Mouse (Mus musculus): ENCODE results near the gene Gm28729. TPM values are rescaled to one million over a fixed set of nuclear protein-coding genes. Genes with fewer than 3 reads are reported as not detected.
"Not testable (repeated sequence)": the region's sequence is repeated elsewhere in the genome, so short reads cannot be mapped to it uniquely, and the experiment has no call there.

Gm28729 gene
- polyA plus RNA-seq, 2 experiments: 0.02 TPM; not detected in 1

DNA sequence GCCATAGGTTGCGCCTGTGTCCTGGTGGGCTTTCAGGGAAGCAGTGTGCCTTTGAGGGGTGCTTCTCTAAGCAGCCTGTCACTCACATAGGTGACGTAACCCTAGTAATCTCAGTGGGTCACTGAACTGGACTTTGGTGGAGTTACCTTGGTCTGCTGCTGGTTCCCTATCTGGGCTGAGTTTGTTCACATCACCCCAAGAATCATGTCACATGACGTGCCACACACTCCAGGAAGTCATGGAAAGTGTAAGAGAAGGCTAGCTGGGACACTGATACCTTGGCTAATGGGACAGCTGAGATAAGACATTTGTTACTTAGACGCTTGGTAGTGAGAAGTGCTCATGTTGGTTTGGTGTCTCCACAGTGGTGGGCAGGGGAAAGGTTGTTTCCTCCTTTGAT lies 947 bp upstream of the Gm28729 start:
- DNase-seq (ENCODE audit: low read depth in 3 of 3, low spot score in 3 of 3): no peak
- Histone ChIP-seq H3K9ac (replicated peaks) (no peak overlapping the region), H3K4me3 (ENCODE audit: insufficient read depth in 1 of 2, low read depth in 2 of 2, low read length in 2 of 2) (no peak overlapping the region), H3K4me2 (ENCODE audit: low read depth) (no peak overlapping the region), H3K9me3 (ENCODE audit: control insufficient read depth, low read length) (no peaks in the 10 kb centered on the region), H3K27ac (no peak overlapping the region), H3K4me1 (replicated peaks; ENCODE audit: control insufficient read depth in 2 of 2, insufficient read depth in 2 of 2, low read length in 1 of 2) (0 out of 4 replicates have a peak, but pooled peaks cover 0 to 6% of the 10 kb centered on the region in 2 experiments), H3K27me3 (ENCODE audit: control insufficient read depth, insufficient read depth, low read length) (no peaks in the 10 kb centered on the region), H3K36me3 (replicated peaks; ENCODE audit: control insufficient read depth, insufficient read depth, low read depth) (no peaks in the 10 kb centered on the region)
- TF ChIP-seq CTCF (IDR thresholded peaks at IDR 0.05; ENCODE audit: low read depth) (no peak), EP300 (IDR thresholded peaks at IDR 0.05; ENCODE audit: low read depth) (no peak)
- WGBS (ENCODE audit: insufficient replicate concordance): 44% methylated on average over 4 of the region's 4 CpGs
- no peak for ATAC-seq (ENCODE audit: insufficient read depth)

DNA sequence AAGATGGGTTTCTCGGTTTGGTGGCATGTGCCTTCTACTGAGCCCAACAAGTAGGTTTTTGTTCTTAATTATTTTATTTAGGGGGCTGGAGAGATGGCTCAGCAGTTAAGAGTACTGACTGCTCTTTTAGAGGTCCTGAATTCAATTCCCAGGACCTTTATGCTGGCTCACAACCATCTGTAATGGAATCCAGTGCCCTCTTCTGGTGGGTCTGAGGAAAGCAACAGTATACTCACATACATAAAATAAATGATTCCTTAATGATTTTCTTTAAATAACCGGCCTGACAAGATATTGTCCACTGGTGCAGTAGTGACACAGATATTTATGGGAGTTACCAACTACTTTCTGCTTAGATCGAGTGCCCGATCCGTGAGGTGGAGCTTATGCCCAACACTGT lies 1.9 kb downstream of the Gm28729 start:
- no peak for ATAC-seq (ENCODE audit: insufficient read depth)
- Histone ChIP-seq H3K4me1 (replicated peaks; ENCODE audit: control insufficient read depth in 2 of 2, insufficient read depth in 2 of 2, low read length in 1 of 2) (0 out of 4 replicates have a peak, but pooled peaks cover 0 to 6% of the 10 kb centered on the region in 2 experiments), H3K27me3 (ENCODE audit: control insufficient read depth, insufficient read depth, low read length) (no peaks in the 10 kb centered on the region), H3K27ac (no peak overlapping the region), H3K36me3 (replicated peaks; ENCODE audit: control insufficient read depth, insufficient read depth, low read depth) (no peaks in the 10 kb centered on the region), H3K9ac (replicated peaks) (no peak overlapping the region), H3K9me3 (ENCODE audit: control insufficient read depth, low read length) (no peaks in the 10 kb centered on the region), H3K4me2 (ENCODE audit: low read depth) (no peak overlapping the region), H3K4me3 (ENCODE audit: insufficient read depth in 1 of 2, low read depth in 2 of 2, low read length in 2 of 2) (no peak overlapping the region)
- no peak for DNase-seq (ENCODE audit: low read depth in 3 of 3, low spot score in 3 of 3)
- TF ChIP-seq CTCF (IDR thresholded peaks at IDR 0.05; ENCODE audit: low read depth) (peak; percentile 24; the same call in 1 of the 2 replicates), EP300 (IDR thresholded peaks at IDR 0.05; ENCODE audit: low read depth) (no peak)
- WGBS (ENCODE audit: insufficient replicate concordance): 75% methylated on average over 5 of the region's 5 CpGs

- not testable (repeated sequence) for DNase-seq (ENCODE audit: low read depth in 3 of 3, low spot score in 3 of 3); ATAC-seq (ENCODE audit: insufficient read depth); H3K4me2 ChIP-seq (ENCODE audit: low read depth); H3K4me1 ChIP-seq (replicated peaks; ENCODE audit: control insufficient read depth in 2 of 2, insufficient read depth in 2 of 2, low read length in 1 of 2); H3K36me3 ChIP-seq (replicated peaks; ENCODE audit: control insufficient read depth, insufficient read depth, low read depth); H3K27me3 ChIP-seq (ENCODE audit: control insufficient read depth, insufficient read depth, low read length); H3K27ac ChIP-seq; H3K9ac ChIP-seq (replicated peaks); H3K9me3 ChIP-seq (ENCODE audit: control insufficient read depth, low read length); H3K4me3 ChIP-seq (ENCODE audit: insufficient read depth in 1 of 2, low read depth in 2 of 2, low read length in 2 of 2)
- WGBS (ENCODE audit: insufficient replicate concordance): 45% methylated on average over 2 of the region's 2 CpGs
- peak; percentile 32 for TF ChIP-seq CTCF (IDR thresholded peaks at IDR 0.05; ENCODE audit: low read depth)
Observed at GRCm38 (mm10) chr9:96521574-96521973, 3.5 kb downstream of the Gm28729 start.

DNA sequence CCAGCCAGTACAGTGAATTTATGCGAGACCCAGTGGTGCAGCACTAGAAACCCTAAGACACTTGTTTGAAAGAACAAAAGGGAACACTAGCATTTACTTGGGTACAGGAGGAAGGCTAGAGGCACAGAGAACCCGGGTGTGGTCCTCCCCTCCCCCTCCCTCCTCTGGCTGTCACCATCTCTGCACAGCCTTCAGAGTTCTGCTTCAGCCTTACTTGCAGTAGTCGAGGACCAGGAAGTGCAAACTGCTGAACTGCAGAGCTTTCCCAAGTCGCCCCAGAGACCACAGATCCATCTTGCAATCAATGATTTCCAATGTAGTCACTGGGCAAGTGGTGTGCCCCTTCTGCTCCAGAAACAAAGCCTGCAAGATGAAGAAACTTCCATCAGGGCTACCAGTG lies 7.6 kb downstream of the Gm28729 start:
- no peak for TF ChIP-seq CTCF (IDR thresholded peaks at IDR 0.05; ENCODE audit: low read depth)
- TF ChIP-seq EP300 (IDR thresholded peaks at IDR 0.05; ENCODE audit: low read depth): no peak
- no peak for ATAC-seq (ENCODE audit: insufficient read depth)
- no peak for DNase-seq (ENCODE audit: low read depth in 3 of 3, low spot score in 3 of 3)
- H3K27me3 ChIP-seq (ENCODE audit: control insufficient read depth, insufficient read depth, low read length): no peaks in the 10 kb centered on the region
- peaks cover 13 to 15% of the 10 kb centered on the region in 2 experiments for H3K4me1 ChIP-seq (replicated peaks; ENCODE audit: control insufficient read depth in 2 of 2, insufficient read depth in 2 of 2, low read length in 1 of 2)
- WGBS (ENCODE audit: insufficient replicate concordance): 19% methylated on average over 4 of the region's 4 CpGs
- no peaks in the 10 kb centered on the region for H3K36me3 ChIP-seq (replicated peaks; ENCODE audit: control insufficient read depth, insufficient read depth, low read depth)
- no peak overlapping the region for H3K27ac ChIP-seq
- H3K9me3 ChIP-seq (ENCODE audit: control insufficient read depth, low read length): no peaks in the 10 kb centered on the region
- H3K4me3 ChIP-seq (ENCODE audit: insufficient read depth in 1 of 2, low read depth in 2 of 2, low read length in 2 of 2): no peak overlapping the region
- H3K4me2 ChIP-seq (ENCODE audit: low read depth): no peak overlapping the region
- H3K9ac ChIP-seq (replicated peaks): no peak overlapping the region

GRCm38 (mm10) chr9:96516806-96517205 lies 8.3 kb downstream of the Gm28729 start:
- Histone ChIP-seq H3K4me3 (ENCODE audit: insufficient read depth in 1 of 2, low read depth in 2 of 2, low read length in 2 of 2) (no peak overlapping the region), H3K9ac (replicated peaks) (no peak overlapping the region), H3K4me2 (ENCODE audit: low read depth) (no peak overlapping the region), H3K27me3 (ENCODE audit: control insufficient read depth, insufficient read depth, low read length) (no peaks in the 10 kb centered on the region), H3K9me3 (ENCODE audit: control insufficient read depth, low read length) (no peaks in the 10 kb centered on the region), H3K36me3 (replicated peaks; ENCODE audit: control insufficient read depth, insufficient read depth, low read depth) (no peaks in the 10 kb centered on the region), H3K4me1 (replicated peaks; ENCODE audit: control insufficient read depth in 2 of 2, insufficient read depth in 2 of 2, low read length in 1 of 2) (peaks cover 13 to 15% of the 10 kb centered on the region in 2 experiments), H3K27ac (no peak overlapping the region)
- WGBS (ENCODE audit: insufficient replicate concordance): 62% methylated on average over 3 of the region's 3 CpGs
- DNase-seq (ENCODE audit: low read depth in 3 of 3, low spot score in 3 of 3): no peak
- ATAC-seq (ENCODE audit: insufficient read depth): no peak
- no peak for TF ChIP-seq CTCF (IDR thresholded peaks at IDR 0.05; ENCODE audit: low read depth)
- TF ChIP-seq EP300 (IDR thresholded peaks at IDR 0.05; ENCODE audit: low read depth): no peak
